Mouse (Mus musculus) gastrocnemius, adult 8-10 months (tissue): ENCODE results near the gene Gse1. TPM values are rescaled to one million over a fixed set of nuclear protein-coding genes. Genes with fewer than 3 reads are reported as not detected.

Source experiments
- DNase-seq, 2 experiments: peaks; one replicate each; pipeline ENCODE4 v3.0.0; 2022; ENCODE audit warnings: low spot score in 2 of 2
- total RNA-seq, 4 experiments: library from RNA; stranded (reverse); gene quantifications; 2 replicates each; pipeline ENCODE4 v1.2.4; 2022

The Gse1 gene
- total RNA-seq, 4 experiments from 2014 or later: 32.6 to 36.2 (median 34.6) TPM

DNA sequence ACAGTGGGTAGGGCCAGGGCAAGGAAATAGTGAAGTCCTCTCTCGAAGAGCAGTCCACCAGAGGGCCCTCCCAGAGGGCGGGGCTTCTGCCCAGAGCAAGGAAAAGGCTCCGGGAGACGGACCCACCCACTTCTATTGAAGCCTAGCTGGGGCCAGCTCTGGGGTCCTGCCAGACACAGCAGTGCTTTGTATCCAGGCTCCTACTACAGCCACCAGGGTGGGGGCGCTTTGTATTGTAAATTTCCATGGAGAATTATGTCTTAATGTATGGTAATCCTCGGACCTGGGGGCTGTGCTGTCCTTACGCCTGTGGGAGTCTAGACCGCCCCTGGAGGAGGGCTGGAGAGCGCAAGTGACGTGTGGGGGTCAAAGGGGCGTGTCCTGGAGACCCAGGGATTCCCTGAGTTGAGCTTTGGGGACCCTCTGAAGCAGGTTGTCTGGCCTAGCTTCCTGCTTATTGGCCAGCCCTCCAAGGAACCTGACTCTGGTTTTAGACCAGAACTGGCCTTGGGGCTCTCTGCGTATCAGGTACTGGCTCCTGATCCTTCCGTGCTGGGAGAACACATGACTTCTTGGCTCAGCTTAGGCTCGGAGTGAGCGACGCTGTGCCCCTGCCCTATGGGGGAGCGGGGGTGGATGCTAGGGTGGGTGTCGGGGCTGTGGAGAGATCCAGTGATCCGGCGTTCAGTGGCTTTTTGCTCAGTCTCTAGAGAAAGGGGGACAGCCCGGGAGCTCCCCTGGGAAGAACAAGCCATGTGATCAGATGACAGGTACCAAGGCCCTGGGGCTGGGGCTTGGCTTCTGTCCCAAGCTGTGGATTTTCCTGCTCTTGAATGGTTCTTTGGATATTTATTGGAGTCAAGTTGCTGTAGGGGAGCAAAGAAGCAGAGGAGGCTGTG, 281.1 kb downstream of the Gse1 start:
- no peak for DNase-seq

DNA sequence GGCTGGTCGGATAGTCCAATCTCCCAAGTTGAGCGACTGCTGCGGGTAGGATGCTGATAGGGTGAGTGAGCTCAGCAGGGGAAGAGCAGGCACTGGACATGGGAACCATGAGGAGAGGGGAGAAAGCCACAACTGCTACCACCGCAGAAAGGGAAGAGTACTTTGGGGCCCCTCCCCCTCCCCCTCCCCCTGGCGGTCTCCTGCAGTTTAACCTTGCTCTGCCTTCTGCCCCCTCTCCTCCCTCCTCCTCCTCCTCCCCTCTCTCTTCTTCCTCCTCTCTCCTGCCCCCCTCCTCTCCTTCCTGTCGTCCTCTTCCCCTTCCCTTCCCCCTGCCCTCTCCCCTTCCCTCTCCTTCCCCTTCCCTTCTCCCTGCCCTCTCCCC, 281.8 kb downstream of the Gse1 start:
- DNase-seq: no peak

DNA sequence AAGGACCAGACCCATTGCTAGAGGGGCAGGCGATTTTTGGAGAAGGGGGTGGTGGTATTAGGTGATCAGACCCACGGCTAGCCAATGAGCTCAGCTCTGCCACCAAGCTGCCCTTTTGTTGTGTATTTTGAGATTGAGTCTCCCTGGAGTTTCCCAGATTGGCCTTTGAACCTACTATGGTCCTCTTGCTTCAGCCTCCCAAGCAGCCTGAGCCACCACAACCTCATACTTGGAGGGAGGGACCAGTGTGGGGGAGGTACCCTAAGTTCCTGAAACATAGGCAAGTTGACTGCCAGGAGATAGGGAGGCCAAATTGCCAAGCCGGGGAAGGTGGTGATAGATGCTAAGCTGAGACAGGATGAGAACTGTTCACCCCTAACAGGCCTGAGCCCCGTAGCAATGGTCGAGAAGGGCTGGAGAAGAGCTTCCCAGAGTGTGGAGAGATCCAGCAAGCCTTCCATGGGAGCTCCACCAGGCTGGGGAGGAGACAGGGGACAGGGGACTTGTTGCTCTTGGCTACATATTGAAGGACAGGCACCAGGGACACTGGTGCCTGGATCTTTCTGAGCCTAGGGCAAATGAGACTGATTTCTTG, 282.7 kb downstream of the Gse1 start:
- no peak for DNase-seq

DNA sequence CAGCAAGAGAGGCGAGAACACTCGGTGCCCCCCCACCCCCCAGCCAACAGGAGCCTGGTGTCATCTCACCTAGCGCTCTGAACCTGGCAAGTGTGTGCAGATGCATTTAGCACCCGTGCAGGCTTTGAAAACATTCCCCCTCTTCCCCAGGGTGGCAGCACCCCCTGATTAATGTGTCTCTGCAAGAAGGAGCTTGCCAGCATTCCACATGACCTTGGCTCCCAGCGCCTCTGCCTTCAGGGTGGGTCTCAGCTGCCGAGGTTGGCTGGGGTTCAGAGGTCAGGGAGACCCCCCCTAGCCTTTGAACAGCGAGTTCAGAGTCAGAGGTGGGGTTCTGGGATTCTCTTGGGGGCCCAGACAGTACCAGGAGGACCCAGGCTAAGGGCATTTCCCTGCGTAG, 283.5 kb downstream of the Gse1 start:
- no peak for DNase-seq

DNA sequence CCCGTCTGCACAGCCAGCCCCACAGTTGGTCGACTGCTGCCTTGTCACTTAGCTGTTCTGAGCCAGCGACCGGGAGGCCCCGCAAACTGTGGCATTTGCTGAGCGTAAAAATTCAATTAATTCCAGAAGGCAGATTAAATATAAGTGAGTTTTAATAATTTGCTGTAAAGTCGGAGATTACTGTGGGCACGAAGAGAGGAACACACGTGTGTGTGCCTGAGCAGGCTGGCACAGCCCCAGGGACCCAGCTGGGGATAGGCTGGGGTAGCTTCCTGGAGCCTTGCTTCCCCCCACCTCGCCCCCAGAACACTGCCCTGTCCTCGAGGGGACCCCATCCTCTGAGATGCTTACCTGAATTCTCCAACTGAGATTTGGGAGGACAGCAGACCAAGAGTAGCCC, 284.1 kb downstream of the Gse1 start:
- no peak for DNase-seq

DNA sequence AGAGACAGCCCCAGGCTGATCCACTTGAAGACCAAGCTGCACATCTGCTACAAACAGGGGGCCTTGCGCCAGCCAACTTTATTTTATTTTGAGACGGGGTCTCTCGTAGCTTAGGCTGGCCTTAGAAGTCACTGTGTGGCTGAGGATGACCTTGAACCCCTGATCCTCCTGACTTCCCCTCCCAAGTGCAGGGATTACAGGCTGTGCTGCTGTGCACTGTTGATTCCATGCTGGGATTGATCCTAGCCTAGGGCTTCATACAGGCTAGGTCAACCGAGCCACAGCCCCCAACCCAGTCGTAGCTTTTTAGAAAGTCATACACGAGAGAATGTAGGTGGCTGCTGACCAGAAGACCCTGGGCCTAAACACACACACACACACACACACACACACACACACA, 284.9 kb downstream of the Gse1 start:
- DNase-seq: no peak

DNA sequence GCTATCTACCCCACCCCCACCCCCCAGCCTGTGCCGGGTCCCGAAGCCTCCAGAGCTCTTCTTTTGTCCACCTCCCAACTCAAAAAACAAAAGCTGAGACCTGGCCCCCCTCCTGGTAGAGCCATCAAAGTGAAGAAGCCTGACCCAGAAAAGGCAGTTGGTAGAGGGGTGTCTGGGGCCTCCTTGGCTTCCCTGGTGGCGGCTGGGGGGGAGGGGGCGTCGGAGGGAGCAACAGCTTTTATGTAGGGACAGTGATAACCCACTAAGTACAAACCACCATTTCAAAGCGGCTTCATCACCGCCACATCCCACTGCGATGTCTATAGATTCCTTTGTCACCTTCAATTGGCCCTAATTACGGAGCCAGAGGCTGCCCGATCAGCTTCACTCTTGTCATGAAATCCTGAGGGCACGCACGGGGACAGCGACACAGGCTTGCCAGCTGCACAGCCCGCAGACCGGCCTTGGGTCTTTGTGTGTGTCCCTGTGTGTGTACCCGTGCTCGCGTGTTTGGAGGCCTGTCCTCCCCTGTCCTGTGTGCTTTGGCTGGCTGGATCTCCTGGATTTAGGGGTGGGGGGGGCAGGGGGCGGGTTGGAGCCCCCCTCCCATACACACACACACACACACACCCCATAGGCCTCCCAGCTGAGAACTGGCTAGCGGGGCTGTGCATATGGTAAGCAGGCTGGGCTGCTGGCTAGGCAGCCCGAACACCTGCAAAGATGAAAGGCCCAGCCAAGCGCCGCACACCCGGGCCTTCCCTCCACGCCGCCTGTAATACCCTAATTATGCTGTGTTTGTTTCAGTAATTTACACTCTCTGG, 285.6 kb downstream of the Gse1 start:
- DNase-seq: no peak

DNA sequence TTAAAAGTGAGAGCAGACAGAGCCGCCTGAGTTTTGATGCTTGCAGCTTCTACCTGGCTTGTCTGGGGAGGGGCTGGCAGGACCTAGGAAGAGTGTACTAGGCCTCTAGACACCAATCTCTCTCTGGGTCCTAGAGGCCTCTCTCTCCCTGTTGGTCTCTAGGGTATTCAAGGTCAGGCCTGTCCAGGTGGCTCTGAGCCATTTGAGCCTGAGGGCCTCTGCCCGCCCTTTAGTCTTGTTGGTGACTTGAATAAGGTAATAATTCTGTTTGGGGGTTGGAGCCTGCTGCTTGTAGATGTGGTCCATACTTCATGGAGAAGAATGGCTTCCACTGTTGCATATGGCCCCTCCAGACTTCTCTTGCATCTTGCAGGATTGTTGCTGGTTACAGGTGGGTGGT, 287.0 kb downstream of the Gse1 start:
- DNase-seq: no peak

DNA sequence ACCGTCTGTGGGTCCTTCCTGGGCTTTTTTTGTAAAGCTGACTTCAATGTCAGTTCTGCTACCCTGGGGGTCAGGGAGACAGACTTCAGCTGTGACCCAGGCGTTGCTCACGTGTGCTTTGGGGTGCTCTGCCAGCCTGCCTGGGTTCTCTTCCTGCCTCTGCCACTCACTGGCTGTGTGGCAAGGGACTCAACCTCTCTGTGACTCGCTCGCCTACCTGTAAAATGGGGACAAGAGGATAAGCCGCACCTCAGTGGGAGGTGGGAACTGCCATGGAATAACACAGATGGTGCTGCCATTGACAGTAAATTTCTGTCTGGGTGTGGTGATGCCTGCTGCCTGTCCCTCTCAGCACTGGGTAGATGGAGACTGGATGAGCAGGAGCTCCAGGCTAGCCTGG, 287.4 kb downstream of the Gse1 start:
- DNase-seq: no peak

DNA sequence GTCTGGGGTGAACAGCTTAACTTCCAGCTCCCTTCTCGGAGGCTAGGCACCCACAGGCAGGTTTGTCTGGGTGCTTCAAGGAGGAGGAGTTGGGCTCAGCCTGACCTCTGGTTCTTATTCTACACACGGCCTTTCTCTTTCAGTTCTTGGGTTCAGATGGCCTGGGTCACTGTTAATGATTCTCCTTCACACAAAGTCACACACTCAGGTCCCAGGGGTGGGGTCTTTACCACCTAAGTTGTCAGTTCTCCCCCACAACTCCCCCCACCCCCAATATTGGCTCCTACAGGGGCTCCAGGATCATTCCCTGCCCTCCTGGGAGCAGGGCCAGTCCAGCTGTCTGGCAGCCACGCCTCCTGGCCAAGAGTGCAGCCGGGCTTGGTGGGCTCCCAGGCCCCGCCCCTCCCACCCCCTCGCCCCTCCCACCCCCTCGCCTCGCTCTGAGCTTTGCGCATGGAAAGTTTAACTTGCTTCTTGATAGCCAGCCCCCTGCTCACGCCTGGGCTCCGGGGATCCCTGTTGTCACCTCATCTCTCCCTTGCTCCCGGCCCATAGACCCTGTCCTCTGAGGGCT, 288.0 kb downstream of the Gse1 start:
- DNase-seq: no peak

DNA sequence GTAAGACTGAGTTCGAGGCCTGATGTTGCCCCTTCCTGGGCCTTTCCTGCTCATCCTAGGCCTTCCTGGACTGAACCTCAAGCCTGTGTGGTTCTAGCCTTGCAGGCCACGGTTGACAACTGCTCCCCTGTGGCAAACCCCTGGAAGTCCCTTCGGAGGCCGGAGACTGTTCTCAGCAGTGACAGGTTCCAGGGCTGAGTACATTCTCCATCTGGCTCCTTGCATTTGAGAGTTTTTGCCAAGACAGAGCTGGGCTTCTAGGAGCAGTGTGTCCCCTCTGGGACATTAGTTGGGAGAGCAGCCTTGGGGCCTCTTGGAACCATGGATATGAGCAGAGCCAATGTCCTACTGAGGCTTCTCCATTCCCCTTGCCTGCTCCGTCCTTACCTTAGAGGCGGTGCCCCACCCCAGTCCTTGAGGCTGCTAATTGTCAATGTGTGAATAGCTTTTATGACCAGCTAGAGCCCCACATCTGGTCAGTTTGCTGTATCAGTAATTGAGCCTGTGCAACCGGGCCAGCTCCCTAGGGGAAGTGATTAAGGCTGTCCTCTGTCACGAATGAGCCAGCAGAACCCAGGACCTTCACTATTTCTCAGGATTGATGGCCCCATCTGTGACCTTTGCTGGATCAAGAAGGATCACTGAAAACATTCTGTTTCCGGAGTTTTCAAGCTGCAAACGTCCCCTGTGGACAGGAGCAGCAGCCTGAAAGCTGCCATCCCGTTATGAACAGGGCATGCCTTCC, 289.6 kb downstream of the Gse1 start:
- no peak for DNase-seq

DNA sequence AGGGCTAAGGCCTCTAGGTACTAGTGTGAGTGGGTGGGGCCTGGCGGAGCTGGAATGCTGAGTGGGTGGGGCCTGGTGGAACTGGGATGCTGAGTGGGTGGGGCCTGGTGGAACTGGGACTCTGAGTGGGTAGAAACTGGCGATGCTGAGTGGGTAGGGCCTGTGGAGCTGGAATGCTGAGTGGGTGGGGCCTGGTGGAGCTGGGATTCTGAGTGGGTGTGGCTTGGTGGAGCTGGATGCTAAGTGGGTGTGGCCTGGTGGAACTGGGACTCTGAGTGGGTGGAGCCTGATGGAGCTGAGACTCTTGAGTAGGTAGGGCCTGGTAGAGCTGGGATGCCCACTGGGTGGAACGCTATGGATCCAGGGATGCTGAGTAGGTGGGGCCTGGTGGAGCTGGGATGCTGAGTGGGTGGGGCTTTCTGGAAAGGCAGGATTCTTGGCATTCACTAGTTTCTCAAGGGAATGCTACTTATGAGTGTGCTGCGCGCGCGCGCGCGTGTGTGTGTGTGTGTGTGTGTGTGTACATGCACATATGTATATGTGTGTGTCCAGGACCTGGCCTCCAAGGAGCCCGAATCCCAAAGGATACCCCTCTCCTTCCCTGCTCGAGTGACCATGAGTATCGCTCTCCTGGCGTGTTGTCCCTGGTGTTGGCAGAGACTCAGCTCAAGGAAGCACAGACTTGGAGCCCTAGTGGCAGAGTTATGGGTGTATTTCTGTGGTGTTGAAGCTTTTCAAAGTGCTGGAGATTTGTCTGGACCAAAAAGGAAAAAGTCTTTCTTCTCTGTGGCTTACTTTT, 290.7 kb downstream of the Gse1 start:
- DNase-seq: peak; percentile 46 to 58

DNA sequence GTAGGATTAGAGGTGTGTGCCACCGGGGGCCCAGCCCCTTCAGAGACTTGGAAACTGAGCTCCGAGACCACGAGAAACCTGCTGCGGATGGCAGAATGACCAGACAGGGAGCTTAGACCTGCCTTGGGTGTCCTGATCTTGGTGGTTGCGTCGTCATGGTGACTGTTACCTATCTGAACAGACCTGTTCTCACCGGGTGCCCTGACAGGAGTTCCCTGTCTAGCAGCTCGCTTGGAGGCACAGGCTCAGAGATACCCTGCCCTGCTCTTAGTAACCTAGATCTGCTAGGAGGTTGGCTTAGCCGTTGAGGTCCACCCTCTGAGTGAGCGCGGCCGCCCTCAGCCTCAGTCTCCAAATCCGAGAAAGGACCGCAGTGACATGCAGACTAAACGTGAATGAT, 292.0 kb downstream of the Gse1 start:
- no peak for DNase-seq

DNA sequence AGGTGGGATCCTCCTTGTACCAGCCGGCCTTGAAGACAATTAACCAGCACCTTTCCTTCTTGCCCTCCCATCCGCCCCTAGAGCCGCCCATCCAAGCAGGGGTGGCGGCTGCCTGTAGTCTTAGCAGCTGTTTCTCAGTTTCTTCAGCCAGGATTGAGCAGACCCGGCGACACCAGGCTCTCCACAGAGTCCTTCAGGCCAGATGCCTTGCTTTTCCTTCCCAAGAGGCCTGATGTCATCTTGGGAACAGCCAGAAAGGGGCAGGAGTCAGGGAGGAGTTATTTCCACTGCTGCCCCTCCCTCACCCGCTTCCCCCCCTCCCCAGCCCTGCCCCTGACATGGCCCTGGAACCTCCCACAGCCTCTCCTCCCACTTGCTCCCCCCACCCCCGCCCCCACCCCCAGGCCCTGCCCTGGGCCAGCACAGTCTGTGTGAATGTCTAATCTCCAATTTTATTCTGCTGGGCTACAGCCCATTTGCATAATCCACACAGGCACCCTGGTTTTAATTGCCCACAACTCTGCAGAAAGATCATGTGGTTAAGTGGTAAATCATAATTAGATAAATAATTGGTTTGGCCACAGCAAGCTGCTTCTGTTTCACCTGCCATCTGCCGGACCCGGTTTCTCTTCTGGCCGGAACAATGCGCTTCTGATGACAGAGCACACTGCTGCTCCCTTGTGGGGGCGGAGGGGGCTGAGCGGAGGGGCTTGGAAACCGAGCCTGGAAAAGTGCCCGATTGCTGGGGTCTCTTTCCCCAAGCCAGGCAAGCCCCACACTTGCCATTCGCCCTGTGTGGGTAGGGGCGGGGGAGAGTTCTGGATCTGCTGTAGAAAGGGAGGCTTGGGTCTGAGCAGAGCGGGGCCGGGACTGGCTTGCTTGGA, 292.7 kb downstream of the Gse1 start:
- no peak for DNase-seq

DNA sequence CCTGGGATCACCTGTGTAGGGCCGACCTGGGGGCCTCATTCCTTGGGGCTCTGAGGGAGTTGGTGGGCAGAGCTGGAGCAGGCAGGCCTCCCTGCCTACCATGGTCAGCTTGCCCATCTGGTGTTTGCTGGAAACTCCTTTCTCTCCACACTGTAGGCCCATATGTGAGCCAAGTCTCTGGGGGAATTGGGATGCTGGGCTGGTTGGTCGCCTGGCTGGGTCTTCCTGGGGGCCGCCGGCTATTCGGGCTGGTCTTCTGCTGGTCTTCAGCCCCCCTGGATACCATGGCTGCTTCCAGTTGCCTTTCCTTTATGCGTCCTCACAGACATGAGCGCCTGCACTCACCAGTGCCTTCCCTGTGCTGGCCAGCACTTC, 293.3 kb downstream of the Gse1 start:
- no peak for DNase-seq

DNA sequence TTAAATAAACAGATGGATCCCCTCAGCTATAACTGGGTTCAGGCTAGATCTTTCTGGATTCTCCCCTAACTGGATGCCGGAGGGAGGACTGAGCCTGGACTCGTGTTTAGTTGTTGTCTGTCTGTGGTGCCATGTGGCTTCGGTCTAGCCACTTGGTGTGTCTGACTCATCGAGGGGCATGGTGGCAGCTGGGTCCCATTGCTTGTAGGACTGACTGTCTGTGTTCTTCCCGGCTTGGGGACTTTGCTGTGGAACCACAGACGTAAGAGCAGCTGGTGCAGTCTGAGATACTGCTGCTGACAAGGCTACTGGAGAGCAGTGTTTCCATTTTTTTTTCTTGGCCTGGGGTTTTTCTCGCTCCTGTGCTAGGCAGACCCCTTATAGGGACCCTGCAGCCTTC, 295.4 kb downstream of the Gse1 start:
- DNase-seq: no peak

DNA sequence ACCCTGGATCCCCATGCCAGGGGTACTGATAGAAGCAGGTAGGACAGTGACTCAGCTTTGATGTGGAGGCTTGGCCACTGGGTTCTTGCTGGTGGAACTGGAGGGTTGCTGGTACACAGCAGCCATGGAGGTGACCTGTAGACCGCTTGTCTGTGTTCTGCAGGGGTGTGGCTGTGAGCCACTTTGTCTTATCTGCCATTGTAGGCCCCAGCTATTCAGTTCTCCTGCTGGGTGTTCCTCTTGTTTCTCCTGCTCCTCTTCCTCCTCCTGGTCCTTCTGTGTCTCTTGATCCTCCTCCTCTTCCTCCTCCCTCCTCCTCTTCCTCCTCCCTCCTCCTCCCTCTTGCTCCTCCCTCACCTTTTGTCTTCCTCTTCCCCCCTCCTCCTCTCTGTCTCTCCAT, 296.9 kb downstream of the Gse1 start:
- no peak for DNase-seq

DNA sequence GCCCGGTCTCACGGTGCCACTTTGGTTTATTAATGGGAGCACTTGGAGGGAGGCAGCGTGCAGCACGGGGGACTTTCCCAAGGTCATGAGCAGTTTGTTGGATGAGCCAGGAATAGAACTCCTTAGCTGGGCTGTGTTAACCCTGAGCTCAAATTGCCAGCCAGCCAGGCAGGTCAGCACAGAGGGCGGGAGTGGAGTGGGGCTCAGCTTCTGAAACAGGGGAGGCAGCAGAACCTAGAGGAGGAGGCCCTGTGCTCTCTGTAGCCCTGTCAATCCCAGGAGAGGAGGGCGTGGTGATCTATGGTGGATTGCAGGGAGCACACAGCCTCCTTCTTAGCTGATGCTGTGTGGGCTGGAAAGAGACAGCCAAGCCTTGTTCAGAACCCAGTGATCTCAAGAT, 297.6 kb downstream of the Gse1 start:
- peak; percentile 51 to 56 for DNase-seq

DNA sequence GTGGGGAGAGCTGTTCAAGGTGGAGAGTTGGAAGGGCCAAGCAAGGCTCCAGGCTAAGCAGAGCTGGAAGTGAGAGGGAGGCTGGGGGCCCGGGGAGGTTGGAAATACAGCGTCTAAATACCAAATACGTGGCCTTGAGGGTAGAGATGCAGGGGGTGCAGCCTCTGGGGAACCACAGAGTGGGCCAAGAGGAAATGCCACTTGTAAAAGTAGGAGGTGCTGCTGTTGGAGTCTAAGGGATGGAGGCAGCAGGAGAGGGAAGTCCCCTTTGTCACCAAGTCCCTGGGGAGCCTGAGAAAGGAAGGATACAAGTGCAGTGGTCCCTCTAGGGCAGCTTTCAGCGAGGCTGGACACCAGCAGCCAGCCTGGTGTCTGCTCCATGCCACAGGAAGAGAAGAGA, 298.3 kb downstream of the Gse1 start:
- DNase-seq: no peak
